Mouse (Mus musculus): ENCODE data around the gene Gmds. TPM values are rescaled to one million over a fixed set of nuclear protein-coding genes. Genes with fewer than 3 reads are reported as not detected.

The Gmds gene
- total RNA-seq, 2 experiments from 2014 or later = 4.9 to 5.4 TPM

DNA sequence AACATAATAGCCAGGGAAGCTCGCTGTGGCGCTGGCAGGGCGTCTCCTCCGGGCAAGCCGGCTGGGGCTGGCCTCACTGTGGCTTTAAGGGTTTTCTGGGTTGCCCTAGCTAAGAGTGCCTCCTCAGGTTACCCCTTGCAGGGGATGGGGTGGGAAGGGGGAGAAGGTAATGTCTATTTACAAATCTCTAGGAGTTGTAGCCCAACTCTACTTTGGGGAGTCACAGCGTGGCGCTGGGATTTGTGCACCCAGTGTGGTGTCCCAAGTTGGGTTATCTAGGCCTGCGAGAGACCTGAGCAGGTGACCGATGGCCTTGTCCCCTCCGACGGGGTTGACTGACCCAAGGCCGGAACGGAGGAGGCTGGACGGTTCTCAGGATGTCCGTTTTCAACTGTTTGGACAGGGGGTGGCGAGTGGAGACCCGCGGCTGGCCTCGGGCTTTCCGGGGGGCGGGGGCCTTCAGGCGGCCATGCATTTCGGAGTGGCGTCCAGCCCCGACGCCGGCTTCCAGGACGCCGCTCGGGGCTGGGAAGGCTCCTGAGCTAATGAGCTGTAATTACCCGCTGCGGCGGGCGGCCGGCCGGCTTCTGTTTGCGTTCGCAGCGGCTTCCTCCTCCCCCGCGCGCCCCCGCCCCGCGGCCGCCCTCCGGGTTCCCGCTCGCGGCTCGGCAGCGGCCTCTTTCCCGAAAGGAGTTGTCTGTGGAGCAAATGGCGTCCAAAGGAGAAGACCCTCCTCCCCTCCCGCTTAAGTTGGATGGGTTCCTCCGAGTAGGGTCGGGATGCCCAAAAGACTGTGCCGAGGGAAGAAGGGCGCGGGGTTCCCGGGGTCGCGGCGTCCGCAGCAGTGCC is 527.6 kb downstream of the Gmds start:
- peak; percentile 48 to 64 for DNase-seq

GRCm38 (mm10) chr13:31810375-31810692 is 528.2 kb downstream of the Gmds start:
- no peak for DNase-seq

DNA sequence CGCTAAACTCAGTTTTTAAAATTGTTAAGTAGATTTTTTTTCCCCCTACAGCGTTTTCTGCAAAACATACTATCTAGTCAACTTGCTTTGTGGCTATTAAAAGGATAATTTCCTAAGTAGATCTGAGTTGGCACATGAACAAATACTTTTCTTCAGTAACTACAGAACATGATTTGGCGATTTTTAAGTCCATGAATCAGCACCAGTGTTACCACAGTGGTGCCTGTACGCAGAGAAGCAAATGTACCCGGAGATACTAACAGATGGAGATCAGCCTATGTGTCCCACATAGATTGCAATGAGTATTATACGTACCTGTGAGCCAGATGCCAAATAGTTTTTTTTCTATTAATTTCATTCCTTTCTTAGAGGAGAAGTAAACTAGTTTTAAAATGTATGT is 528.8 kb downstream of the Gmds start:
- no peak for DNase-seq

DNA sequence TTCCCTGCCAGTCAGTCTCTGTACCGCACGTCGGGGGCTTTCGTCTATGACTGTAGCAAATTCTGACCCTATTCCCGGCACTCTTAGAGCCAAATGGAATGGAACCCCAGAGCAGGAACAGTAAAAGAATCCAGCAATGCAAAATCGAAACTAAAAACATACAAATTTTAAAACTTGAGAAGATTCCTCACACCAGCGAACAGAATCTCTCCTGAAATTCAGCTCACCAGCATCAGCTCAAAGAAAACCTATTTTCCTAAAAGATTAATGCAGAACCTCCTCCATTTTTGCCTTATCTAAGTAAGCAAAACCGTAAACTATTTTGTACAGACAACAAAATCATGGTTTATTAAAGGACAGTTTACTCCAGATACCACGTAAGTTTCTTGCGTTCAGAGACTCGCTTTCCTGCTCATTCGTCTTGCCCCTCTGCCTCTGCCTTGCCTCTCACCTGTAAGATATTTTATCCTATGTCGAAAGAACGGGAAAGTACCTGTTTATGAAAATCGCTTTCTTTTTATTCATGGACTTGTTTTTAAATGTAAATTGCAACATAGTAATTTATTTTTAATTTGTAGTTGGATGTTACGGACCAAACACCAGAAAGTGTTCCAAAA is 529.6 kb downstream of the Gmds start:
- no peak for DNase-seq

DNA sequence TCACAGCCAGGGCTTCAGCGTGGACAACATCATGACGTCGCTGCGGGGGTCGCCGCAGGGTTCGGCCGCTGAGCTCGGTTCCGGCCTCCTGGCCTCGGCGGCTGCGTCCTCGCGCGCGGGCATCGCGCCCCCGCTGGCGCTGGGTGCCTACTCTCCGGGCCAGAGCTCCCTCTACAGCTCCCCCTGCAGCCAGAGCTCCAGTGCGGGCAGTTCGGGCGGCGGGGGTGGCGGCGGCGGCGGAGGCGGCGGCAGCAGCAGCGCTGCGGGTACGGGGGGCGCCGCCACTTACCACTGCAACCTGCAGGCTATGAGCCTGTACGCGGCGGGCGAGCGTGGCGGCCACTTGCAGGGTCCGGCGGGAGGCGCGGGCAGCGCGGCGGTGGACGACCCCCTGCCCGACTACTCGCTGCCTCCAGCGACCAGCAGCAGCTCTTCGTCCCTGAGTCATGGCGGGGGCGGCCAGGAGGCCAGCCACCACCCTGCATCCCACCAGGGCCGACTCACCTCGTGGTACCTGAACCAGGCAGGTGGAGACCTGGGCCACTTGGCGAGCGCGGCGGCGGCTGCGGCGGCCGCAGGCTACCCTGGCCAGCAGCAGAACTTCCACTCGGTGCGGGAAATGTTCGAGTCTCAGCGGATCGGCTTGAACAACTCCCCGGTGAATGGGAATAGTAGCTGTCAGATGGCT is 530.3 kb downstream of the Gmds start:
- DNase-seq = peak; percentile 77 to 81

GRCm38 (mm10) chr13:31807736-31808115 is 530.8 kb downstream of the Gmds start:
- DNase-seq = peak; percentile 43 to 51

GRCm38 (mm10) chr13:31806890-31807735 is 531.4 kb downstream of the Gmds start:
- peak; percentile 58 for DNase-seq

DNA sequence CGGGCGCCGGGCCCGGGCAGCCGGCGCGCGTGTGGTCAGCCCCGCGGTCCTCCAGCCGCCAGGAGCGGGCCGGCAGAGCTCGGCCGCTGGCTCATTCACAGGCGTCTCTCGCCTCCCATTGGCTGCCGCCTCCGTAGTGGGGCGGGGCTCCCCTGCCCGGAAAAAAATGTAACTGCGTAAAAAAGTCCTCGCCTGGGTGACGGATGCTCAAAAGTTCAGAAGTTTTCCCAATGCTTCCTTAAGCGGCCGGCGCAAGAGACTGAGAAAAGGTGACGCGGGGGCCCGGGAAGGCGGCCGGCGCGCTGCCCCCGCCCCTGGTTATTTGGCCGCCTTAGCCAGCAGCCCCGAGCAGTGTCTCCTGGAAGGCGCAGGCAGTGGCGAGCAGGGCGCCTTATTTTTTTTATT is 532.1 kb downstream of the Gmds start, which contains the start of gene Foxc1:
Foxc1 (plus strand) TSS at position 206 of the 405 bp plus-strand sequence.
- peak; percentile 95 for DNase-seq

DNA sequence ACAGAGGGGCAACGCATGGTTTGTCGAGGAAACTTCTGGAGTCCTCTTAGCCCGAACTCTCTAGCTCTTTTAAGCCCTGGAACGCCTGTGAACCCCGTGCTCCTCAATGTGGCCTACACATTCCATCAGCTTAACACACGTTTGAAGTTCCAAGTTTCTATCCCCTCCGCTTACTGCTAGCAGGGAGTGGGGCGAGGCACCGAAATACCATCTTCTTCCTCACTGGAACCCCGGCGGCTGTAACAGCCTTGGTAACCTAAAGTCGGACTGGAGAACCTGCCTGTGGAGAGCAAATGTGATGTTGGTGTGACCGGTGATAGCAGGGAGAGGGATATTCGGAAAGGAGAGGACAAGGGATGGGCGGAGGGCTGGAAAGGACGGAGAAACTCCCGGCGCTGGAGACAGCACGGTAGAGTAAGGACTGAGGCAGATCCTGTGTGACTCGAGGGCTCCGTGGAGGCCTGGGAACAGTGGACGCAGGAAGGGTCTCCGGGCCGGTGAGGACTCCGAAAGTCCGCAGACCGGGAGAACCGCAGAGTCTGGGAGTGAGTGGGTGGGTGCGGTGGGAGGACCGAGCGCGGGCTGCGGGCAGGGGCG is 532.6 kb downstream of the Gmds start:
- no peak for DNase-seq

- no peak for DNase-seq
Observed at GRCm38 (mm10) chr13:31804571-31804970, 534.0 kb downstream of the Gmds start.

DNA sequence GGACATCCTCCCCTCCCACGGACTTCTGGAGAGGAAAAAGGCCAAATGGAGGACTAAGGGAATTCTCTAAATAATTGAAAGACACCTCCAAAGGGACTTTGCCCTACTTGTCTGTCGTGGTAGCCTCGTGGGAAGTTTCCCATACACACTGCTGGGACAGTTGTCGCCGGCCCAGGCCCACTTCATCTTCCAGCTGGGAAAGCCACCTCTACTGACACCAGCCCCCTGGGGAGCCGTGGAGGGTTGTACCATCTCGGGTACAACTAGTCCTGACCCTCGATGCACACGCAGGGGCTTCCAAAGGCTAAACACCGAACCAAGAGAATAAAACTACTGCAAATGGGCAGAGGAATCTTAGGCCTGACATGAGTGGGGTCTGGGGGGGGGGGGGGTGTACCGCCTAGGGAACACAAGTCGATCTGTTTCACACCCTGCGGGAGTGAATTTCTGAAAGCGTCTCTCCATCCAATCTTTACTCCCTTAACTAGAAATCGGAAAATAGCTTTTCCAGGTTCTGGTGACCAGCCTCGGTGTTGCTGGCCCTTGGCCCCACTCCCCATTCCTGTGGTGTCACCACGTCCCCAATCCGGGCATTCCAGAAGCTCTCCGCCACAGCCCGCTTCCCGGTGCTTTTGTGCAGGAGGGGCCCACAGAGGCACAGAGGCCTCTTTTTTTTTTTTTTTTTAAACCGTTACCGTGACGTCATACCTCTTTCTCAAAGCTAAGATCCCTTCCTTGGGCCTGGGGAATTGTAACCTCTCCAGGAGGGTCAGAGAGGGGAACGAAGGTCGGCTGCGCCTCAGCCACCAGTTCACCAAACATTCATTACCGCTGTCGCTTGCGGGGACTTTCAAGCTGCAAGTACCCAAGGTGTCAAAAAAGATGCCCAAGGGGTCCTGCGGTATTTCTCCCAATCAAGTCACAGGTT is 535.1 kb downstream of the Gmds start:
- no peak for DNase-seq

- DNase-seq = no peak
Observed at GRCm38 (mm10) chr13:31802447-31802846, 536.1 kb downstream of the Gmds start.

GRCm38 (mm10) chr13:31801703-31802305 is 536.7 kb downstream of the Gmds start:
- DNase-seq = no peak

DNA sequence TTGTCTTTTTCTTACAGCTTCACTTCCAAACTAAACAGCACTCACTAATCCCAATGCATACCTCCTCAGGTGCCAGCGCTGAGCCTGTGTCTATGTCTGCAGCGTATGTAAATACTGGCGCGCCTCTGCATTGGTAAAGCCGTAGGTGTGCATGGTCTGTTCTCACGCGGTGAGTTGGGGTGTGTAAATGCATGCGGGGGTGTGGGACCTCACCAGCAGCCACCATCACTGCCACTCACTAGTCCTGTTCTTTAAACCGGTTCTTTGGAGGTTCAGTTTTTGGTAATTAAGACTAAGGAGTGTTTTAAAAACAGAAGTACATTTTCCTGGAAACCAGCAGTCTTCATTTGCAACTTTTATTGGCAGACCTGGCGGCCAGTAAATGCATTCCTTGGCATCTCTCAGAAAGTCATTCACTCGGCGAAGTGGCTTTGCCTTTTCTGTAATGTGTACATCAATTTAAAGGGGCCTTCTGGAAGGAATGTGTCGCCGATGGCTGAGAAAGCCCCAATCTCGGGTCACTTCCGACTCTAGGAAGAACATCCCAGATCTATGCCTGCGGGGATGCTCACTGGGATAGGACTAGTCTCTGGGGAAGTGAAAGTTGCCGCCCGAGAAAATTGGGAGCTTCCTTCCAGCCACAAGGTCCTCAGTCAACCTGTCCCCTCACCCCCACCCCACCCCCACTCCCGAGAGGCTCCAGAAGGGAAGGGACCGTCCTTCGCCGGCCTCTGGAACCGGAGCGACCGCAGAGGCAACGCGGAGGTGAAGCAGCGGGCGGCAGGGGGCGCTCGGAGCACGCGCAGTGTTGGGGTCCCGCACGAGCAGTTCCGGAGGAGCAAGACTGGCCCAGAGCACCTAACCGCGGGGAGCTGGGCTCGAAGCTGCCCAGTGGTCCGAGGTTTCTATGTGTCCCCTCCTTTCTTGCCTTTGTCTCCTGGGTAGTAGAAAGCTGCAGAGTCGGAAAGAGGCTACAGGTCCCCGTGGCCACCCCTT is 537.7 kb downstream of the Gmds start:
- peak; percentile 93 to 95 for DNase-seq

- DNase-seq = no peak
Observed at GRCm38 (mm10) chr13:31798075-31798474, 540.5 kb downstream of the Gmds start.

DNA sequence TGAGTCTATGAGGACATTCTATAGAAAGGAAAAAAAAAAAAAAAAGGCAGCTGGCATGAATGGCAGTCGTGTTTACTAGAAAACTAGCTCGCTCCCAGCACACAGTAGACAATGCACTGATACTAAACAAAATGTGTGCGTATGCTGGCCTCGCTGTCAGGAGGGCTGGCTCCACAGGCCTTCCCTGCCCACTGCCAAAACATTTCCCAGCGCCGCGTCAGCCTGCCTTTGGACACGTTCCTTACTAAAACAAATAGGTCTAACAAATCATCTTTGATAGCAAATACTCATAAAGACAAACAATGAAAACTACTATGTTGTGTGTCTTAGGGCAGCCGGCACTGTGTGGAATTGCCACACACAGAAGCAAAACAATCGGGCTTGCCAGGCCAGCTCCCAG is 541.2 kb downstream of the Gmds start:
- no peak for DNase-seq

- no peak for DNase-seq
Observed at GRCm38 (mm10) chr13:31793163-31793562, 545.4 kb downstream of the Gmds start.

GRCm38 (mm10) chr13:31792480-31793132 is 545.9 kb downstream of the Gmds start:
- DNase-seq = peak; percentile 54 to 66
